10 mouse cellular contexts compared by ENCODE assay signal in the genomic region with DNA sequence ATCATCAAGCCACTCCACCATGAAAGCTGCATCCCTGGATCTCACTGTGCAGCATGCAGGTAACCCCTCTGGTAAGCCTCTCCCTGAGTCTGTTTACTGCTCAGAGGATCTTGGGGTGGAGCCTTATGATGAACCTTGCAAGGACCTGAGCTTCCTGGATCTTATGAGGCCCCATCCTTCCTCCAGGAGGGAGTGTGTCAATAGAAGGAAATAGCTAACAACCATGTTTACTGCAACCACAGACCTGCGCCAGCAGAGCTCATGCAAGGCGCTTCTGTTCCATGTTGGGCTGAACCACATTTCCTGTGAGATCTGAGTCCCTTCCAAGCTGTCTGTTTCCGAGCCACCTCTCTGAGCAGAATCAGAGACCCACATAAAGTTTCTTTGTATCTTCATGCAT. TPM values are rescaled to one million over a fixed set of nuclear protein-coding genes. Genes with fewer than 3 reads are reported as not detected.
A peak's percentile ranks its signal among the peaks of the same experiment; 100 is the strongest.
DNase-seq lines count a peak whose midpoint lies in the region; ATAC-seq and TF ChIP-seq lines count a peak whose summit lies in the region.
"Had no signal": no experiment of that assay in that cellular context is flagged by ENCODE, and none has a peak within 500 bp of the region (broad histone marks: within the 10 kb centered on the region; RNA-seq: fewer than 3 reads in every experiment).

No protein-coding gene starts in this region.

- ATAC-seq in embryonic facial prominence, embryonic 14.5 days (ENCODE audit: low read depth) = peak; percentile 26; the same call in 1 of the 2 replicates
- no peak for ATAC-seq in frontal cortex, adult (ENCODE audit: low TSS enrichment)

- H3K27ac ChIP-seq in gastrocnemius, adult 2 months = peak overlapping the region; percentile 50
- peak overlapping the region; percentile 92 for H3K27ac ChIP-seq in embryonic facial prominence, embryonic 14.5 days (replicated peaks; ENCODE audit: low read depth, low read length)

- intact Hi-C loops in gastrocnemius, adult 2 months (cut with DNase I) = no loop called here
- intact Hi-C loops in gastrocnemius, postnatal 14 days (cut with DNase I; ENCODE audit: low total_unique reads) = no loop called here
- intact Hi-C loops in gastrocnemius, postnatal 36 days (cut with DNase I) = no loop called here

- no peak overlapping the region for H3K4me2 ChIP-seq in embryonic facial prominence, embryonic 14.5 days (ENCODE audit: low read depth, low read length)

- no peak for TF ChIP-seq CTCF in gastrocnemius, adult 2 months (IDR thresholded peaks at IDR 0.05)

- no peak overlapping the region for H3K4me3 ChIP-seq in gastrocnemius, adult 2 months
- no peak overlapping the region for H3K4me3 ChIP-seq in embryonic facial prominence, embryonic 14.5 days (ENCODE audit: low read depth, low read length)
- H3K4me3 ChIP-seq: erythroblast, embryonic 14.5 days; myocyte had no signal

- peaks cover 51% of the 10 kb centered on the region for H3K4me1 ChIP-seq in embryonic facial prominence, embryonic 14.5 days (ENCODE audit: control insufficient read depth, insufficient read depth, low read length)

- no peaks in the 10 kb centered on the region for H3K9me3 ChIP-seq in embryonic facial prominence, embryonic 14.5 days (ENCODE audit: control insufficient read depth, low read length)

- H3K9ac ChIP-seq in embryonic facial prominence, embryonic 14.5 days (ENCODE audit: low read depth, low read length) = no peak overlapping the region

- 0 out of 2 replicates have a peak, but pooled peaks cover 4% of the 10 kb centered on the region for H3K36me3 ChIP-seq in embryonic facial prominence, embryonic 14.5 days (ENCODE audit: control insufficient read depth, insufficient read depth, low read length)

- 49% methylated on average over 3 of the region's 3 CpGs for WGBS in embryonic facial prominence, embryonic 14.5 days

- no peaks in the 10 kb centered on the region for H3K27me3 ChIP-seq in embryonic facial prominence, embryonic 14.5 days (replicated peaks; ENCODE audit: control insufficient read depth, insufficient read depth, low read length)

- no peak for DNase-seq in gastrocnemius, adult 2 months
- DNase-seq in gastrocnemius, postnatal 14 days = no peak
- peak; percentile 75 for DNase-seq in embryonic facial prominence, embryonic 14.5 days (ENCODE audit: low spot score)
- peak; percentile 32 to 39 for DNase-seq in kidney, postnatal 36 days
- peak; percentile 83 for DNase-seq in naive thymus-derived CD4-positive, alpha-beta T cell, adult 2 months (ENCODE audit: low read depth)
- DNase-seq in testis, postnatal 14 days (ENCODE audit: low spot score) = no peak
- DNase-seq in gastrocnemius, postnatal 36 days = no peak

RNA-seq across cellular contexts. Expression of gene Igf2r, which starts 10.0 kb away (rescaled TPM):
- 10 to 100 TPM; 36.9 to 46.7 TPM for total RNA-seq in gastrocnemius, adult 2 months (2021)
- 10 to 100 TPM; 64.3 to 72.6 TPM for total RNA-seq in gastrocnemius, postnatal 14 days (2021)
- 66.0 and 67.5 TPM in 2 replicates for polyA plus RNA-seq in embryonic facial prominence, embryonic 14.5 days (2014; fragmentation: Nextera tagmentation; extraction: Ambion mirVana)
- 10 to 100 TPM; 41.0 to 42.8 TPM for total RNA-seq in gastrocnemius, postnatal 36 days (2021)

Comparison
In these comparisons a context has a peak if more than half of its experiments do, and no peak if none do; other contexts are left out.
1. DNase-seq: peak in embryonic facial prominence, embryonic 14.5 days (single experiment), kidney, postnatal 36 days (2 of 2) and naive thymus-derived CD4-positive, alpha-beta T cell, adult 2 months (single experiment); none in gastrocnemius, adult 2 months (single experiment), gastrocnemius, postnatal 14 days (single experiment), testis, postnatal 14 days (single experiment) and gastrocnemius, postnatal 36 days (0 of 2).